Mouse (Mus musculus): ENCODE results near the gene Coq7. TPM values are rescaled to one million over a fixed set of nuclear protein-coding genes. Genes with fewer than 3 reads are reported as not detected.

Coq7 gene
- 124 and 134 TPM in 2 replicates for polyA plus RNA-seq (2015; fragmentation: Nextera tagmentation; extraction: Ambion mirVana)

DNA sequence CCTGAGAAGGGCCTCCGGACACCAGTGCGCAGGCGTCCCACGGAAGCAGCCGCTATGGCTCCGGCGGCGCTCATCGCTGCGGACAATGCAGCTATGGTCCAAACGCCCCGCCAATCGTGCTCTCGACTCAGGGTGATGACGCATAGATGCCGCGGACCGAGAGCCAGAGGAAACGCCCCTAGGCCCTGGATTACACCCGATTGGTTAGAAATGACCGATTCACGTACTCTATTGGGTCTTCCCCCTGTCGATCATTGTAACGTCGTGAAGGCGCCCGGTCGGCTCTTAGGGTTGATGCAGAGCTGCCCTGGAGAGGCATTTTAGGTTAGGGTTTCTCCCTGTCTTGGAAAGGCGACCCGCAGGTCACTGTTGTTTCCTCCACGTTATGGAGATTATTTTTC, at the start of gene Coq7:
TSS of gene Coq7 (minus strand) at position 179 of the 401 bp plus-strand sequence.
- H3K9ac ChIP-seq: peak within 1 kb of the TSS; percentile 73
- peak within 1 kb of the TSS; percentile 71 for H3K4me3 ChIP-seq (replicated peaks)
- no peaks in the 10 kb centered on the region for H3K36me3 ChIP-seq
- peak; percentile 99 for ATAC-seq
- H3K4me2 ChIP-seq (replicated peaks): peak within 1 kb of the TSS; percentile 64
- under 1% methylated on average over 31 of the region's 31 CpGs for WGBS
- H3K27me3 ChIP-seq (replicated peaks): no peaks in the 10 kb centered on the region
- peak within 1 kb of the TSS; percentile 95 for H3K27ac ChIP-seq
- H3K4me1 ChIP-seq (replicated peaks): no peaks in the 10 kb centered on the region
- no peaks in the 10 kb centered on the region for H3K9me3 ChIP-seq

- 74% methylated on average over 2 of the region's 2 CpGs for WGBS
- ATAC-seq: no peak
- Histone ChIP-seq H3K4me3 (replicated peaks) (no peak overlapping the region), H3K9ac (no peak overlapping the region), H3K4me1 (replicated peaks) (peaks cover 11% of the 10 kb centered on the region), H3K27ac (no peak overlapping the region), H3K36me3 (no peaks in the 10 kb centered on the region), H3K9me3 (no peaks in the 10 kb centered on the region), H3K27me3 (replicated peaks) (no peaks in the 10 kb centered on the region), H3K4me2 (replicated peaks) (no peak overlapping the region)
Measured at GRCm38 (mm10) chr7:118579938-118580337, 46.8 kb upstream of the Coq7 start.

GRCm38 (mm10) chr7:118578269-118578668, 45.1 kb upstream of the Coq7 start:
- H3K36me3 ChIP-seq: no peaks in the 10 kb centered on the region
- H3K4me3 ChIP-seq (replicated peaks): no peak overlapping the region
- no peak overlapping the region for H3K27ac ChIP-seq
- no peak for ATAC-seq
- H3K9ac ChIP-seq: no peak overlapping the region
- WGBS: 73% methylated on average over 3 of the region's 3 CpGs
- no peaks in the 10 kb centered on the region for H3K27me3 ChIP-seq (replicated peaks)
- H3K9me3 ChIP-seq: no peaks in the 10 kb centered on the region
- H3K4me1 ChIP-seq (replicated peaks): no peaks in the 10 kb centered on the region
- no peak overlapping the region for H3K4me2 ChIP-seq (replicated peaks)

DNA sequence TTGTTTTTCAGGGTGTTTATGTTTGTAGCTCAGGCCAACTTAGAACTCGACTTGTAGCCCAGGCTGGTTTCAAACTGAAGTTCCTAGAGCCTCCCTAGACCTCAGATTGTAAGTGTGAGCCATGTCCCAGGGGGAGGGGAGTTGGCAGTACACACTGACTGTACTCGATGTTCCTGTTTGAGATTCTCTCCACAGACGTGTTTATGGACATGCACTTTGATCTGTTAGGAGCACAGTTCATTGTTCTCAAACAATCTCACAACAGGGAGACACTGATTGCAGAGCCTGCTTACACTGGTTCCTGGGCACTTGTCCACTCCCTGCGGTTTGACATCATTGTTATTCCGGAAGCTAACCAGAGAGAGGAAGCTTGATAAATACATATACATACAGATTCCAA, 38.9 kb upstream of the Coq7 start:
- no peaks in the 10 kb centered on the region for H3K27me3 ChIP-seq (replicated peaks)
- H3K36me3 ChIP-seq: no peaks in the 10 kb centered on the region
- no peak overlapping the region for H3K9ac ChIP-seq
- 49% methylated on average over 5 of the region's 5 CpGs for WGBS
- H3K4me2 ChIP-seq (replicated peaks): no peak overlapping the region
- H3K27ac ChIP-seq: no peak overlapping the region
- ATAC-seq: peak; percentile 74
- no peak overlapping the region for H3K4me3 ChIP-seq (replicated peaks)
- no peaks in the 10 kb centered on the region for H3K4me1 ChIP-seq (replicated peaks)
- no peaks in the 10 kb centered on the region for H3K9me3 ChIP-seq

- Histone ChIP-seq H3K27me3 (replicated peaks) (no peaks in the 10 kb centered on the region), H3K9me3 (no peaks in the 10 kb centered on the region), H3K36me3 (no peaks in the 10 kb centered on the region), H3K4me2 (replicated peaks) (no peak overlapping the region), H3K4me3 (replicated peaks) (no peak overlapping the region), H3K27ac (no peak overlapping the region), H3K4me1 (replicated peaks) (no peaks in the 10 kb centered on the region), H3K9ac (no peak overlapping the region)
- no peak for ATAC-seq
- 55% methylated on average over 5 of the region's 5 CpGs for WGBS
Measured at GRCm38 (mm10) chr7:118571350-118571749, 38.2 kb upstream of the Coq7 start.

GRCm38 (mm10) chr7:118569121-118569543, 36.0 kb upstream of the Coq7 start:
- H3K4me3 ChIP-seq (replicated peaks): no peak overlapping the region
- H3K4me1 ChIP-seq (replicated peaks): no peaks in the 10 kb centered on the region
- peak; percentile 83 for ATAC-seq
- no peaks in the 10 kb centered on the region for H3K27me3 ChIP-seq (replicated peaks)
- no peaks in the 10 kb centered on the region for H3K36me3 ChIP-seq
- H3K9ac ChIP-seq: no peak overlapping the region
- WGBS: 66% methylated on average over 6 of the region's 6 CpGs
- no peak overlapping the region for H3K4me2 ChIP-seq (replicated peaks)
- H3K27ac ChIP-seq: no peak overlapping the region
- no peaks in the 10 kb centered on the region for H3K9me3 ChIP-seq

- Histone ChIP-seq H3K4me3 (replicated peaks) (no peak overlapping the region), H3K9me3 (no peaks in the 10 kb centered on the region), H3K4me1 (replicated peaks) (no peaks in the 10 kb centered on the region), H3K9ac (no peak overlapping the region), H3K27me3 (replicated peaks) (no peaks in the 10 kb centered on the region), H3K4me2 (replicated peaks) (no peak overlapping the region), H3K27ac (no peak overlapping the region), H3K36me3 (0 out of 2 replicates have a peak, but pooled peaks cover 5% of the 10 kb centered on the region)
- 85% methylated on average over 2 of the region's 2 CpGs for WGBS
- no peak for ATAC-seq
Measured at GRCm38 (mm10) chr7:118554290-118554689, 21.1 kb upstream of the Coq7 start.

DNA sequence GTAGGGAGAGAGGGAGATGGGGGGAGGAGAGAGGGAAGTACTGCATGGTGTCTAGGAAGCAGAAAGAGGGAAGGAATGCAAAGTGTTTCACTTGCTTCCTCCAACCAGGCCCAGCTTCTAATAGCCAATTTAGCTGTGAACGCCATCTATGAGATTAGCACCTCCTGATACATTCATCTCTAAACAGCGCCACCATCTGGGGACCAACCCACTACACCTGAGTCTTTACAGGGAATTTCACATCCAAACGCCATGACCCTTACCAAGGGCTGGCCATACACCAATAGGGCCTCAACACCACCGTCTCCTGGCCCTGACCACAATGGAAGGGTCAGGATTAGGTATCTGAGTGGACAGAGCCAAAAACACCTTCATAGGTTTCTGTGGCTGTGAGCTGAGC, 20.7 kb upstream of the Coq7 start:
- H3K9me3 ChIP-seq: no peaks in the 10 kb centered on the region
- no peak overlapping the region for H3K27ac ChIP-seq
- no peaks in the 10 kb centered on the region for H3K4me1 ChIP-seq (replicated peaks)
- H3K36me3 ChIP-seq: 0 out of 2 replicates have a peak, but pooled peaks cover 5% of the 10 kb centered on the region
- ATAC-seq: no peak
- no peaks in the 10 kb centered on the region for H3K27me3 ChIP-seq (replicated peaks)
- H3K4me2 ChIP-seq (replicated peaks): no peak overlapping the region
- no peak overlapping the region for H3K4me3 ChIP-seq (replicated peaks)
- no peak overlapping the region for H3K9ac ChIP-seq
- WGBS: 76% methylated on average over 4 of the region's 4 CpGs

GRCm38 (mm10) chr7:118547451-118547850, 14.3 kb upstream of the Coq7 start:
- no peak overlapping the region for H3K4me3 ChIP-seq (replicated peaks)

GRCm38 (mm10) chr7:118544128-118544527, 11.0 kb upstream of the Coq7 start:
- 84% methylated on average over 4 of the region's 4 CpGs for WGBS
- Histone ChIP-seq H3K4me2 (replicated peaks) (no peak overlapping the region), H3K9me3 (no peaks in the 10 kb centered on the region), H3K4me3 (replicated peaks) (no peak overlapping the region), H3K4me1 (replicated peaks) (no peaks in the 10 kb centered on the region), H3K36me3 (no peaks in the 10 kb centered on the region), H3K9ac (no peak overlapping the region), H3K27me3 (replicated peaks) (no peaks in the 10 kb centered on the region), H3K27ac (no peak overlapping the region)
- ATAC-seq: no peak

More at GRCm38 (mm10) chr7:118547451-118547850, 14.3 kb upstream of the Coq7 start:
- Histone ChIP-seq H3K36me3 (0 out of 2 replicates have a peak, but pooled peaks cover 5% of the 10 kb centered on the region), H3K4me2 (replicated peaks) (no peak overlapping the region), H3K4me1 (replicated peaks) (no peaks in the 10 kb centered on the region), H3K27me3 (replicated peaks) (no peaks in the 10 kb centered on the region), H3K9me3 (no peaks in the 10 kb centered on the region), H3K9ac (no peak overlapping the region), H3K27ac (no peak overlapping the region)
- 84% methylated on average over 10 of the region's 10 CpGs for WGBS
- ATAC-seq: no peak

DNA sequence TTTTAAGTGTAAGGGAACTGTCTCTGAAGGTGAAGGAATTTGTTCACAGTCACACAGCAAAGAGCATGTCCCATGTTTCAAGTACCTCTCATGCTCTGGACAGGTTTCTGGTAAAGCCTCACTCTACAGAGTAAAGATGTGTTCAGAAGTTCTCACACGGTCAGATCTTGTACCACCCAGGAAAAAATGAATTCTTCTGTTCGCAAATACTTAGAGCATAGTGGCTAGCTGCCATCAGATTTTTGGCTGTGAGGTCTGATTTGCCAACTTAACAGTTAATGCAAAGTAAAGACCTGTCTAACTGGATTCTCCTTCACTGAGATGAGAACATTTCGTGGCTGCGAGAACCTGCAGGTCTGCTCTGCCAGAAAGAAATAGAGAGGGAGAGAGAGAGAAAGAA, 1.9 kb upstream of the Coq7 start:
- Histone ChIP-seq H3K9me3 (no peaks in the 10 kb centered on the region), H3K36me3 (no peaks in the 10 kb centered on the region), H3K9ac (no peak overlapping the region), H3K27me3 (replicated peaks) (no peaks in the 10 kb centered on the region), H3K4me1 (replicated peaks) (no peaks in the 10 kb centered on the region), H3K4me3 (replicated peaks) (no peak overlapping the region), H3K27ac (no peak overlapping the region), H3K4me2 (replicated peaks) (no peak overlapping the region)
- ATAC-seq: no peak
- 86% methylated on average over 4 of the region's 4 CpGs for WGBS

DNA sequence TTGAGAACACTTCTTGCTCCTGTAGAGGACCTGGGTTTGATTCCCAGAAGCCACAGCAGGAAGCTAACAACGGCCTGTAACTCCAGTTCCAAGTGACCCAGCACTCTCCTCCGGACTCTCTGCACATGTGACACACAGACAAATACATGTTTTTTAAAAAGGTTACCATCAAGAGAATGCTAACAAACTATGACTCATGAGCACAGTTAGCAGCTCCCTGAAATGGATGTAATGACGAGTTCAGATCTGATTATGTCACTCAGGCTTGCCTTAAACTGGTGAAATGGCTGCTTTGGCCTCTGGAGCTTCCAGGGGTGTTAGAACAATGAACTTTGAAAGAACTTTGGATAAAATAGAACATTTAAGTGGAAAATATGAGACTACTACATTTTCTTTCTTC, 1.2 kb upstream of the Coq7 start:
- Histone ChIP-seq H3K9ac (no peak overlapping the region), H3K27me3 (replicated peaks) (no peaks in the 10 kb centered on the region), H3K27ac (no peak overlapping the region), H3K4me3 (replicated peaks) (no peak overlapping the region), H3K36me3 (no peaks in the 10 kb centered on the region), H3K9me3 (no peaks in the 10 kb centered on the region), H3K4me1 (replicated peaks) (no peaks in the 10 kb centered on the region), H3K4me2 (replicated peaks) (no peak overlapping the region)
- ATAC-seq: no peak
- 72% methylated on average over 3 of the region's 3 CpGs for WGBS

DNA sequence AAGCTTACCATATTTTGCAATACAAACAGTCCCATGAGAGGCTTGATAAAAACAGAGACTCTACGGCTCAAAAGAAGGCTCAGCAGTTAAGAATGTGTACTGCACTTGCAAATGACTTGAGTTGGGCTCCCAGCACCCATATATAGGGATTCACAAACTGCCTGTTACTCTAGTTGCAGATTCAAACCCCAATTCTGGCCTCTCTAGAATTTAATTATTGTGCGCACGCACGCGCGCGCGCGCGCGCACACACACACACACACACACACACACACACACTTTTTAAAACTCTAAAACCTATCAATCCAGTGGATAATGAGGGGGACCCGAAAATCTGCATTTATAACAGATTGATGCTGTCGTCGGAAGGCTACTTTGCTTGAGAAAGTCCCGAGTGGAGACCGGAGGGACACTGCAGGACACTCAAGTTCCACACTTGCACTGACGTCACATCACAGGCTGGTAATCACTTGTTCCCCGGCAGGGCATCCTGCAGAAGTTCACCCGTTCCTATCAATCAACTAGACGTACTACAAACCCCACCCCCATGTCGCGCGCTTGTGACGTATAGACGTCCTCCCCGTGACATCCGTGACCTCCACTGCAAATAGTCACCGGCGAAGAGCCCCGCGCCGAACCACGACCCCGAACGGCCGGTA, 508 bp downstream of the Coq7 start:
- under 1% methylated on average over 36 of the region's 36 CpGs for WGBS
- Histone ChIP-seq H3K36me3 (no peaks in the 10 kb centered on the region), H3K27ac (peak overlapping the region; percentile 95), H3K9ac (peak overlapping the region; percentile 73), H3K4me1 (replicated peaks) (no peaks in the 10 kb centered on the region), H3K27me3 (replicated peaks) (no peaks in the 10 kb centered on the region), H3K4me3 (replicated peaks) (peak overlapping the region; percentile 71), H3K4me2 (replicated peaks) (peak overlapping the region; percentile 64), H3K9me3 (no peaks in the 10 kb centered on the region)
- peak; percentile 98 for ATAC-seq
